Mouse (Mus musculus) cortical plate, adult 2 months (tissue): Measurements from ENCODE around the gene Cdc42ep1.

Experiments
- CTCF ChIP-seq: fragments of 200-500 bp; IDR thresholded peaks from 2 replicates; pipeline ENCODE4 v1.5.1; 2011; ENCODE audit warnings: mild to moderate bottlenecking, control low read depth, low read length; ENCODE audit not compliant: insufficient read depth; ENCODE audit errors: extremely low read depth
- POLR2A ChIP-seq: fragments of 200-500 bp; IDR thresholded peaks from 2 replicates; pipeline ENCODE4 v1.6.1; 2011; ENCODE audit warnings: mild to moderate bottlenecking, low read length, control low read depth; ENCODE audit not compliant: insufficient read depth; ENCODE audit errors: extremely low read depth

GRCm38 (mm10) chr15:78843581-78844469 is 1.4 kb downstream of the Cdc42ep1 start:
- TF ChIP-seq CTCF (no peak), POLR2A (no peak)
